Mouse (Mus musculus) lung, postnatal 36 days (tissue): Measurements from ENCODE around the gene Akp3.

Experiments used
- DNase-seq: peaks from one replicate; pipeline ENCODE4 v3.0.0; 2022; ENCODE audit warnings: mixed read lengths

Gene Akp3

DNA sequence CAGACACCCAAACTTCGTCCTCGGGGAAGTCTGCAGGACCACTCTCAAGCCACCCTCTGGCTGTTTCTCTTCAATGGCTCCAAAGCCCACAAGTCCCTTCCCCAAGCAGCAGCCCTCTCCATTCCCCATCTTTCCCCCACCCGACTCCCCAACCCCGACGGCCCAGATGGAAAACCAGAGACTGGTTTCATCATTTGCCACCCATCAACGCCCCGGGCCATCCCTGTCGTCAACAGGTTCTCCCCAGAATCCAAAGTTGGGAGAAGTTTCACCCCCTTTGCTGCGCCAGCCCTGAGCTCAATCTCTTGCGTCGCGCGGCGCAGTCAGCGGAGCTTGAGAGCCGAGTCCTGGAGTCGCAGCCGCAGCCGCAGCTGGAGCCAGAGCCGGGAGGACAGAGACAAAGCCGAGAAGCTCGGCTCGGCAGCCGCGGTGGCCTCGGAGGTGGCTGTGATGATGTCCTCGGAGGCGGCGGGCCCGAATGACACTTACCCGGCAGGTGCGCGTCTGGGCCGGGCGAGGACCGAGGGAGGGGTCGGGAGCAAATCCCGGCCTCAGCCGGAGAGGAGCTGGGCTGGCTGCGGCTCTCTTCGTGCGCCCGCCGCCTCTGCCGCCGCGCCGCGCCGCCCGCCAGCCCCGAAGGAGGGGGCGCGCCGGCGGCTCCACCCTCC, 30.9 kb downstream of the Akp3 start:
- DNase-seq: no peak

- DNase-seq: no peak
These were observed 31.4 kb downstream of the Akp3 start, which contains the start of gene Ecel1 for GRCm38 (mm10) chr1:87156199-87156587. Gene Ecel1, minus strand, starts transcription at chr1:87156521.

- no peak for DNase-seq
These were observed 34.6 kb downstream of the Akp3 start for GRCm38 (mm10) chr1:87159396-87159795.

- no peak for DNase-seq
These were observed 39.5 kb downstream of the Akp3 start for GRCm38 (mm10) chr1:87164164-87164795.

DNA sequence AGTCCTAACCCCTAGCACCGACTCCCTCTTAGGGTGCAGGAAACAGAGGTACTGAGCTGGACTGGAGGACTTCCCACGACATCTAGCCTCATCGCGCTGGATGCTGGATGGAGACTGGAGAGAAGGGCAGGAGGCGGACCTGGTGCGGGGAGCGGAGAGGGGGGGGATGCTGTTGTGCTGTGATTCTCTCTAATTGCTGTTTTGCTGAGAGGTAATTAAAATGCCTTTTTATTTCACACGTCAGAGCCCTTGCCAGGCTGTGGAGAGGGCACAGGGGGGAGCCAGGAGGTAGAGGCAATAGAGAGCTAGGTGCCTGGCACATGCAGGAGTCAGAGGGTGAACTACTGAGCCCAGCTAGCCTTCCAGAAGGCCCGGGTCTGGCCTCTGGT, 40.0 kb downstream of the Akp3 start:
- DNase-seq: no peak

DNA sequence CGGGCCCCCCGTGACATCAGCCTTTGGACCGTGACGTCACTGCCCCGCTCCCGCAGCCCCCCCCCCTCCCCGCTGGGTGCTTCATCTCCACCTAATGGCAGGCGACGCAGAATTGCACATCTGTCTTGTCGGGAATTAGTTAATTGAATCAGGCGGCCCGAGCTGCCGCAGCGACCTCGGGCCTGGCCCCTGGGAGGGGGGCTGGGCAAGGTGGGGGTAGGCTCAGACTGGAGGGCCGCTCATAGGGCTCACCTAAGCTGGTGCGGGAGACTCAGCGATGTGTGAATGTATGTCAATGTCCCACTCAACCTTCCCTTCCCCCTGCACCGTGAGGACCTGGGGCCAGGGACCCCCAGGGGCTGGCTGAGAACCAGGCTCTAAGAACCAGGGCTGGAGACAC, 45.7 kb downstream of the Akp3 start:
- DNase-seq: no peak

GRCm38 (mm10) chr1:87171312-87171711, 46.5 kb downstream of the Akp3 start:
- no peak for DNase-seq

GRCm38 (mm10) chr1:87172316-87172715, 47.5 kb downstream of the Akp3 start:
- DNase-seq: no peak

- DNase-seq: peak; percentile 73
These were observed 49.5 kb downstream of the Akp3 start for GRCm38 (mm10) chr1:87174006-87174955.

GRCm38 (mm10) chr1:87175852-87176292, 51.1 kb downstream of the Akp3 start:
- peak; percentile 24 for DNase-seq
